Mouse (Mus musculus) left cerebral cortex, postnatal 10 days (tissue): Measurements from ENCODE around the gene B3galt2. TPM values are rescaled to one million over a fixed set of nuclear protein-coding genes. Genes with fewer than 3 reads are reported as not detected.
"Not testable (repeated sequence)": the region's sequence is repeated elsewhere in the genome, so short reads cannot be mapped to it uniquely, and the experiment has no call there.

Experiments used
- DNase-seq, 2 experiments: peaks; one replicate each; pipeline ENCODE4 v3.0.0; 2021 to 2022; ENCODE audit warnings: low spot score in 2 of 2, mixed read lengths in 1 of 2; ENCODE audit errors: extremely low spot score in 1 of 2
- intact Hi-C: fragments of 180-260 bp; cut with DNase I; formaldehyde crosslinking; loops from one replicate; pipeline ENCODE4 v1.15.1; 2025
- total RNA-seq, 2 experiments: library from RNA; stranded (reverse); gene quantifications; 2 replicates each; pipeline ENCODE4 v1.2.3; 2021

B3galt2 gene
- total RNA-seq: 10 to 100 TPM; 27.1 to 27.3 TPM

GRCm38 (mm10) chr1:143640650-143641407 is at the start of gene B3galt2:
Gene B3galt2 (plus strand): TSS chr1:143640664.
- intact Hi-C loops: loop anchor here (10.0 kb wide), 2 partner anchors 136 to 656 kb away; no protein-coding TSS in a partner anchor
- peak; percentile 47 to 70 for DNase-seq

GRCm38 (mm10) chr1:143596864-143597263 is 43.6 kb upstream of the B3galt2 start:
- no peak for DNase-seq
- intact Hi-C loops: no loop called here

- no peak for DNase-seq
- intact Hi-C loops: no loop called here
Observed at GRCm38 (mm10) chr1:143608911-143609310, 31.6 kb upstream of the B3galt2 start.

- DNase-seq: no peak
- intact Hi-C loops: no loop called here
Observed at GRCm38 (mm10) chr1:143612901-143613300, 27.6 kb upstream of the B3galt2 start.

GRCm38 (mm10) chr1:143619760-143620159 is 20.7 kb upstream of the B3galt2 start:
- DNase-seq: no peak
- intact Hi-C loops: no loop called here

GRCm38 (mm10) chr1:143621930-143622329 is 18.5 kb upstream of the B3galt2 start:
- no peak for DNase-seq
- intact Hi-C loops: no loop called here

- no peak for DNase-seq
- intact Hi-C loops: no loop called here
Observed at GRCm38 (mm10) chr1:143622634-143623033, 17.8 kb upstream of the B3galt2 start.

- intact Hi-C loops: no loop called here
- DNase-seq: no peak
Observed at GRCm38 (mm10) chr1:143631337-143631736, 9.1 kb upstream of the B3galt2 start.

GRCm38 (mm10) chr1:143632361-143632760 is 8.1 kb upstream of the B3galt2 start:
- intact Hi-C loops: no loop called here
- no peak for DNase-seq

- intact Hi-C loops: no loop called here
- no peak for DNase-seq
Observed at GRCm38 (mm10) chr1:143632854-143633587, 7.4 kb upstream of the B3galt2 start.

- DNase-seq: peak in 1 of 2 experiments; percentile 55
- intact Hi-C loops: loop anchor here (10.0 kb wide), 2 partner anchors 139 to 659 kb away; no protein-coding TSS in a partner anchor
Observed at GRCm38 (mm10) chr1:143644221-143644620, 3.8 kb downstream of the B3galt2 start.

- intact Hi-C loops: loop anchor here (10.0 kb wide), 2 partner anchors 141 to 661 kb away; no protein-coding TSS in a partner anchor
- DNase-seq: no peak
Observed at GRCm38 (mm10) chr1:143645386-143645785, 4.9 kb downstream of the B3galt2 start.

GRCm38 (mm10) chr1:143646219-143646618 is 5.8 kb downstream of the B3galt2 start:
- no peak for DNase-seq
- intact Hi-C loops: loop anchor here (10.0 kb wide), 2 partner anchors 141 to 661 kb away; no protein-coding TSS in a partner anchor

GRCm38 (mm10) chr1:143650317-143650716 is 9.9 kb downstream of the B3galt2 start:
- intact Hi-C loops: no loop called here
- DNase-seq: no peak

- intact Hi-C loops: no loop called here
Observed at GRCm38 (mm10) chr1:143653646-143654045, 13.2 kb downstream of the B3galt2 start.

GRCm38 (mm10) chr1:143663197-143663596 is 22.7 kb downstream of the B3galt2 start:
- intact Hi-C loops: no loop called here

More at GRCm38 (mm10) chr1:143653646-143654045, 13.2 kb downstream of the B3galt2 start:
- DNase-seq: no peak

GRCm38 (mm10) chr1:143664786-143665185 is 24.3 kb downstream of the B3galt2 start:
- intact Hi-C loops, DNase-seq: not testable (repeated sequence)

More at GRCm38 (mm10) chr1:143663197-143663596, 22.7 kb downstream of the B3galt2 start:
- DNase-seq: no peak

GRCm38 (mm10) chr1:143675734-143676361 is 35.4 kb downstream of the B3galt2 start:
- intact Hi-C loops: no loop called here
- DNase-seq: no peak

- DNase-seq: no peak
Observed at GRCm38 (mm10) chr1:143681108-143681507, 40.6 kb downstream of the B3galt2 start.

More at GRCm38 (mm10) chr1:143681108-143681507, 40.6 kb downstream of the B3galt2 start:
- intact Hi-C loops: no loop called here
